Mouse (Mus musculus) spleen, adult 12 weeks (tissue): Measurements from ENCODE around the gene Pacrg.

Source experiments
- DNase-seq: peaks from one replicate; pipeline ENCODE4 v3.0.0; 2022; ENCODE audit warnings: low spot score

Gene Pacrg

DNA sequence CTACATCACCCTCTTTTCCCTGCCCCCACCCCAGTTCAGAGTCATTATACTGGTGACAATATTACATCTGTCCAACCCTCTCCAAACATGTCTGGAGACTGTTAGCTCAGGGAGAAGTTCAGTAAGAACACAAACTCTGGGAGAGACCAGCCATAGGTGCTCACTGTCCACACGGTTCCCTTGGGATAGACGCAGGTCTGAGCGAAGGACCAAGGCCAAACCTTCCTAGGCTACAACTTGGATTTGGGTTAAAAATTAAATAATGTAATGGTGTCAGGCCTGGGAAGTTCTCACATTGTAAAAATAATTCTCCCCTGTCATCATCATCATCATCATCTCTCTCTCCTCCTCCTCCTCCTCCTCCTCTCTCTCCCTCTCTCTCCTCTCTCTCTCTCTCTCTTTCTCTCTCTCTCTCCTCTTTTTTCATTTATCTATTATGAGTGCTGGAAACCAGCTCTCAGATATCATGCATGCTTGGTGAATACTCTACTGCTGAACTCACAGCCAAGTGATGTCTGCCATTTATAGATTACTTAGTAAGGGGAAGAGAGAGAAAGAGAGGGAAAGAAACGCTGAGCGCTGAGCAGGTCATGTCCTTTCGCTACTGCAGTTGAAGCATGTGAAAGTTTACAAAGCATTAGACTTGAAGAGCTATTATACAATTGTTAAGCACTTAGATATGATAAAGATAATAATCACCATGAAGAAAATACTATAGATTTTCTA is 215.2 kb downstream of the Pacrg start:
- DNase-seq: no peak

DNA sequence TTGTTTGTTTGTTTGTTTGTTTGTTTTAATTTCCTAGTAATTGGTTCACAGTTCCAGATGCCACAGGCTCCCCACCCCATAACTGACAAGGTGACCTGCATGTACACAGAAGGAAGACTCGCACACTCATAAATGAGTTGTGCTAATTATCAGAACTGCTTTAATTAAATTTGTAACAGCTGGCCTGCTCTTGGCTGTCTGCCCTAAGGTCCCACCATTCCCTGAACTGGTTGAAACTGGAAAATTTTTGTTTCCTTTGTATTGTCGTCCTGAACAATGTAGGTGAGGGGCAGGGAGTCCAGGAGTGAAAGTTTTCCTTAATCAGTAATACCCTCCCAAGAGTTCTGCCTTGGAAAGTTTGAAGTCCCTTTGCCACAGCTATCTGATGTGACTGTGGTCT is 219.5 kb downstream of the Pacrg start:
- DNase-seq: no peak

DNA sequence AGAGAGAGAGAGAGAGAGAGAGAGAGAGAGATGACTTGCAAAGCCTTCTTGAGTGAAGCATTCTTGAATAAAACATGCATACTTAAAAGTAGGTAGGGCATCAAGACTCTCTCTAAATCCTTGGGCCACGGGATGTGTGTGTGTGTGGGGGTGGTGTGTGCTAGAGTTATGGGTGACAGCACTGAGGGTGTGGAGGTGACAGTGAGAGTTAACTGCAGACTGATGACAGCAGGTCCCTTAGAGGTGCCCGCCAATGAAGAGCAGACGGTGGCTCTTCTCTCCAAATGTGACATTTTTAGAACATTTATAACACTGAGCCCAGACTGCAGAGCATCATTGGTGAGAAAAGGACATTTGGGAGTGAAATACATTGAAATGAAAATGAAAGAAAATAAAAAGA is 220.2 kb downstream of the Pacrg start:
- no peak for DNase-seq

DNA sequence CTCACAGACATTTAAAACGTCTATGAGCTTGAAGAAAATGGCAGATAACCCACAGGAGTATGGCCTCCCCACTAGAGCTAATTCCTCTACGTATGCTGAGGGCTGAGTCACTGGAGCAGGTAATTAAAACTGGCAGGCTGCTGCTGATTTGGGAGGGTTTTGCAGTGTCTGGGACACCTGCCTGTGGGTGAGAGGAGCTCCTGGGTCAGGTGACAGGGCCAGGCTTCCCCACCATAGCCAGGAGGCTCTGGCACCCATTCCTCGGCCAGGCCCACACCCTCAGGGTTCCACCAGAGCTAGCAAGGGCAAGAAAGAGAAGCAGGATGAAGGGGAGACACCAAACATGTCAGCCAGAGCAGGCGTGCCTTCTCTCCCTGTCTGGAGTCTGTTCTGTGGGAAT is 222.5 kb downstream of the Pacrg start:
- DNase-seq: no peak

DNA sequence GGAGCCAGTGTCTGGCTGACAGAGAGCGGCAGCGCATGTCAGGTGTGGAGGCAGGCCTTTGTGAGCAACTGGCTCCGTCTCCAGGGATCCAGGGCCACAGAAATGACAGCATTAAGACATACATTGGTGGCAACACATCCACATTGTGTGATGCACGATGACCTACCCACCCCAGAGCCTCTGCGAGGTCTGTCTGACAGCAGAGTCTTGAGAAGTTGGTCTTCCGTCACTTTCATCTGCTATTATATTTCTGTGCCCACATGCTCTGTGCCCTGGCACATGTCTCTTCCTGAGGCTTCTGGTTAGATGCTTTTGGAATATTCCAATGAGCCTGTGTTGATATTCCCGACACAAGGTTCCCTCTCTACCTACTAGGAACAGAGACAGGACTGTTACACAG is 224.5 kb downstream of the Pacrg start:
- no peak for DNase-seq

DNA sequence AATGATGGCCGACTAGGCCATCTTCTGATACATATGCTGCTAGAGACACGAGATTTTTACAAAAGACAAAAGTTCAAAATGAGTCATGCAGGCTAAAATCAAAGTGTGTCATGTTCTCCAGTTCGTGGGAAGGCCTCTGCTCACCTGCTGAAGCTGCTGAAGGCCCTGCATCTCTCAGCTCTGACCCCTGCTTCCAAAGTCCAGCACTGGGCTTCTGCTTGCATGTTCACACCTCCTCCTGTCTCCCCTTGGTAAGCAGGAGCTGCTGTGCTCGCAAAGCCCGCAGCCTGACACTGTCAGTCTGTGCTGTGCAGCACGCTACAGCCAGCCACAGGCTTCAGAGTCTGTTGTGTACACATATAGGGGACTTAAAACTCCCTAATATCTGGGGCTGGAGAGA is 225.4 kb downstream of the Pacrg start:
- DNase-seq: no peak

DNA sequence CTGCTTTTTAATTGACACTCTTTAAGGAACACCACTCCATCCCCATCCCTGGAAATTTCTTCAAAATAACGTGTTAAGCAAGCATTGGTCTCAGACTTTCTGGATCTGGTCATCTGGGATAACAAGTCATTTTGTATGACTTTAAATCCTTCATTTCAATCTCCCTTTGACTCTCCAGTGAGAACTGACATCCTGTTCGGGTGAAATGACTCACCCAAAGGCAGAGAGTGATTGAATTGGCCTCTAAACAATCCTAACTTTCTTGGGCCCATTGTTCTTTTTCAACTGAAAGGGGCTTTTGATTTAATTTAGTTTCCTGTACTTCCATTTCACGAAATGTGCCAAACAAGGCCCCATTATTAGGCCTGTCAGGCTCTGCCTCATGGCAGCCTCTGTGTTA is 228.5 kb downstream of the Pacrg start:
- DNase-seq: no peak

DNA sequence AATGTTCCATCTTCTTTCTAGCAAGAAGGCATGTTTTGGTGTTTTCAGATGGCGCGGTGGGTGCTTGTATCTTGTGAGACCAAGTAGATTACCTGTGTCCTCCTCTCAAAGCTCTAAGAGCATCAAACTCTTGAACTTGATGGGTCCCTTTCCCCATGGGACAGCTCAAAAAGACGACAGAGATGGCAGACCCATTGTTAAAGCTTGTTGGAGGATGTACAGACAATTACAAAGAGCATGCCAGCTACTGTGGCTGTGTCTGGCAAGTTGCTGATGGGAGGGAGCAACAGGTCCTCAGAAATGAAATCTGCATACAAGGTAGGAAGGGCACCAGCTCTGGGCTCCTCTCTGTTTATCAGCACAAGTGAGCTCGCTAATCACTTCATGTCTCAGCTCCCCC is 232.0 kb downstream of the Pacrg start:
- DNase-seq: no peak

DNA sequence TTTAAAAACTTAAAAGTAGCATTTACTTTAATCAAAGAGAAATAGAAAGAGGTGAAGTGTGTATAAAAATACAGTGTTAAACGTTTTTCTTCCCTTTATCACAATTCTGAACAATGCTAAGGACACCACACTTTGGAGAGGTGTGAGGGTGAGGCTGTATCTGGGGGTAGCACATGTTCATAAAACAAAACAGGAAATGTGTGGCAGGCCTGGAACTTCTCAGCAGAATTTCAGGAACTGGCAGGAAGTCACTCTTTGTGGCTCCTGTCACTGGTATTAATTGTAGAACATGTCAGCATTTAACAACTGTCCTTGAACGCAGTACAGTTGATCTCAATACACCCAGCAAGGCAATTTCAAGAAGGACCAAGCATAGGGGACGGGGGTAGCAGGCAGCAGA is 234.0 kb downstream of the Pacrg start:
- no peak for DNase-seq

DNA sequence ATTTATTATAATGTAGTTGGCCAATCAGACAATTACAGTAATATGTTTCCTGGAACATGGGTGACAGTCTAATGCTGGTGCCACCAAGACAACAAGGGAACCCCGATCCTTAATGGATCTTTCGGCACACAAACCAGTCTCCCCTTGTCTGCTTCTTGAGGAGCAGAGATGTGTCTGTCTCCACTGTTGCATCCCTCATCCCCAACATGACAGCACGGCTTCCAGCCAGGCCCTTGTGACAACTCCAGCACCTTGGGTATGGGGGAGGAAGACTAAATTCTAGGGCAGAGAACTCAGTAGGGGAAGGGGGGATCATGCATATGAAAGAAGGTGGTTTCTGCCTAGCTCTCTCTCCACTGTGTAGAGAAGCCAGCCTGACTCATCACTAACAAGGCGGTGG is 242.4 kb downstream of the Pacrg start:
- no peak for DNase-seq

DNA sequence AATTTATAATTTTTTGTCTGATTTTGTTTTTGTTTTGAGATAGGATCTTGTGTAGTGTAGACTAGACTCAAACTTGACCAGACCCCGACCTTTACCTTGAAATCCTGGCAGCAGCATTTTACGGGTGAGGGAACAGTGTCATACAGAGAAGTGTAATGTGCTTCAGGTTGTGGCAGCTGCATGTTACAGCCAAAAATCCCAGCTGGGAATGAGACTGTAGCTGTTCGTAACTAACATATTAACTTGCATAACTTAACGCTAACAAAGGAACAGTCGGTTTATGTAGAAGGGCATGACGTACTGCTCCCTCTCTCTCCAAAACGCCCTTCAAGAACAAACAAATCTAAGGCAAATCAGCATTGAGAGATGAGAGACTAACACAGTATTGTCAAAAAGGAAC is 250.5 kb downstream of the Pacrg start:
- no peak for DNase-seq

DNA sequence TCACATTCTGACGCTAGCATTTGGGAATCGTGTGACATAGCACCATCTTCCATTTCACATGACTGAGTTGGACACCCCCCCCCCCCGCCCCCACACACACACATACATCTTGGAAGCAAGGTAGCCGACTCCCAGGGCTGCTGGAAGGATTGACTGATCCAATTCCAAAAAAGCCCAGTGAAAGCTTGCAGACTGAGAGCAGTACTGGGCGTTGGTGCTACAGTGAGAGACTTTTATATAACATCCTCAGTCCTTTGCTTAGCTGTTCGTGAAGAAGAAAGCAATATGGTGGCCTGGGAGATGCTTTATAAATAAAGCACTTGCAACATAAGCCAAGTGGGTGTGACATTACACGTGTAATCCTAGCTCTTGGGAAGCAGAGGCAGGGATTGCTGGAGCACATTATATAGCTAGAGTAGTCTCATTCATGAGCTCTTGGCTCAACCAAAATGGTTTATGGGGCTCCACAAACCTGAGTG is 251.2 kb downstream of the Pacrg start:
- DNase-seq: no peak

DNA sequence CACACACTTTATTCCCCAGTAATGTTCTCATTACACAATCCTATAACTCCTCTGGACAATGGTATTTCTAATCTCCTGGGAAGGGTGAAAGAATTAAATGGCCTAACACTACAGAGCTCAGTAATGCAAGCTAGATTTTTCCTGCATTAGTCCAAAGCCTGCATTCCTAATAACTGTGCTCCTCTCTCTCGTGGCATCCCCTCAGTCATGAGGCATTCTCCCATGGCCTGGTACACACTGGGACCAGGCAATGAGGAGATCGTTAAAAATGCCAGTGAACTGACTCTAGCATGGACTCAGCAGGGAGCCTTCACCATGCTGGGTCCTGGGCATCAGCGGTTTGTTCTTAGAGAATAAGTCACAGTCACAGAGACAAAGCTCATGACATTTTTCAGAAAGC is 256.8 kb downstream of the Pacrg start:
- no peak for DNase-seq

DNA sequence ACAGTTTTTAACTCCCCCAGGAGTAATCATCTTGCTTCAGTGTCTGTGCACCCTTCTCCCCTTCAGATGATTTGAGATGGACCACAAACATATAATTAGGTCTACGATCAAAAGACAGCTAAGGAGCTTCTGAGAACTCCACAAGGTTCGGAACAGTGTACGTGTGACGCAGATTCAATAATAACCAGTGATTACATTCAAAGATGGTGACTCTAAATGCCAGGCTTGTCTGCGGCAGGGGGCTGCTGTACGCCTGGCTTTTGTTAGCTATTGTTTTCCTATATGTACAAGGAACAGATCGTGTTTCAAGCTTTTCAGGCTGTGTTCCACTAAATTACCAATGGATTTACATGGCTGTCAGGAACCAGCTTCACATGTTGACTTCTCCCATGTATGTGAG is 264.8 kb downstream of the Pacrg start:
- no peak for DNase-seq

DNA sequence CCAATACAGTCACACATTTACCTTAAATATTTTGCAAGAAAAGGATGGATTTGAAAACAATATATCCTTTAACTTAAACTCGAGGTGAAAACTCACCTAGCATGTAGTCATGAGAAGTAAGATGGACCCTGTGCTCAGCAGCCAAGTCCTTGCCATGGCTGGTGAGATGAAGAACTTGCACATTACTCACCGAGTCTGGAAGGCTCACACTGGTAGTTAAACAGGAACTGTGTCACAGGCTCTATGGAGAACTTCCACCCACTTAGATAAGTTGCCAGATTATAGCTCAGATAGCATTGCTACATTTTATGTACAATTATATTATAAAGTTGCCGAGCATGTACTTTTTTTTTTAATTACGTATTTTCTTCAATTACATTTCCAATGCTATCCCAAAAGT is 267.7 kb downstream of the Pacrg start:
- no peak for DNase-seq

DNA sequence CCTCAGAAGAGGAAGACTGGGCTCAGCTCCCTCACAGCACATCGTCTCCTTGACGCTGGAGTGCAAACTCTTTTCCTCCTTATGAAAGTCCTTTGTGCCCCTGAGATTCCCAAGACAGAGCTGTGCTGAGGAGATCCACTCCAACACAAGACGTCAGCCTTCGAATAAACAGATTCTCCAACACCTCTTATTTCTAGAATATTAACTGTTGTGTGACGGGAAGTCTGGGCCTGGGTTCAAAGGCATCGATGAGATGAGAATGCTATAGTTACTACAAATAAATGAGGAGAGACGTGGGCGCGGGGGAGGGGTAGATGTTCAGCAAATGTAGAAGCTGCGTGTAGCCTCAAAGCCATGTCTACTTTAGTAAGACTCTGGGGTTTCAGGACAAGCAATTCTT is 270.8 kb downstream of the Pacrg start:
- DNase-seq: no peak

DNA sequence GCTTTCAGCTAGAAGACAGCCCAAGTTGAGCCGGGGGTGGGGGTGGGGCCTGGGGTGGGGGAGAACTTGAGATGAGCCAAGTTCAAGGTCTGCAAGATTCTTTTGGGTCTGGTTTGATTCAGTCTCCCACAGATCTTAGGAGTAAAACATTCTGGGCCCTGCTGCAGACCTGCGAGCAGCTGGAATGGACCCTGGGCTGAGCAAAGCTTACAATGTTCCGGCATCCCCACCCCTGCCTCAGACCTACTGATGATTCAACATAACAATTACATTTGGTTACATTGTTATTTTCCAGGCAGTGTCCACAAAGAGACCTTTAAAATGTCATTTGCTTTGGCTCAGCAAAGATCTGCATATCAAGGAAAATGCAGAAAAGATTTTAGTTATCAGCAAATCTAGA is 272.7 kb downstream of the Pacrg start:
- DNase-seq: no peak

DNA sequence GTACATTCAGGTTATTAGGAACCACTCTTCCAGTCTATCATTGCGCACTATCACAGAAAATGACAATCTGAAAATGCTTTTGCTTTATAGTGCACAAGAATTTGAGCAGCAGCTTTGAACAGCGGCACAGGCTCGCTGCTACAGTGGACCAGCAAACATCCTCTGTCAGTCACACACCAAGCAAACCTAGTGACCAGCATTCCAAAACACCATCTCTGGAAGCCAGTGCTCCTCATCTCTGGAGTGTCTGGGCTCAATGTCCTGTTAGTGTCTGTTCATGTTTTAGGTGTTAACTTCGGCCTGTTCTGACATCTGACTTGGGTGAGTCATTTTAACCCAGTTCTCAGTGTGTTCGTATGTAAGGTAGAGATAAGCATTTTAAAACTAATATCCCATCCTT is 275.9 kb downstream of the Pacrg start:
- no peak for DNase-seq

DNA sequence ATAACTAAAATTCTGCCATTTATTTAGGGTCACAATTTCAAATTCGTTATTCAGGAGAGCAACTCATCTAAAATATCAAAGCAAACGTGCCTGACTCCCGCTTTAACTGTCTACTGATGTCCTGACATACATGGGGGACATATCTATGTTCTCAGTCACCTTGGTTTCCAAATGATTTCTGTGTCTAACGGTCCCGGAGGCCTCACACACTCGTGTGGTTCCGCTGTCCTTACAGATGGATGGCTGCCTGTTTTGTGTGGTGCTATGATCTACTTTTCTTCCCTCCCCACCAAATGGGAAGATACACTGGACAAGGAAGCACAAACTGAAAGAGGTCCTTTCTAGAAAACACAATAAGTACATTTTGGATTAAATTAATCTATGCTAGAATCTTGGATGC is 277.2 kb downstream of the Pacrg start:
- DNase-seq: no peak

DNA sequence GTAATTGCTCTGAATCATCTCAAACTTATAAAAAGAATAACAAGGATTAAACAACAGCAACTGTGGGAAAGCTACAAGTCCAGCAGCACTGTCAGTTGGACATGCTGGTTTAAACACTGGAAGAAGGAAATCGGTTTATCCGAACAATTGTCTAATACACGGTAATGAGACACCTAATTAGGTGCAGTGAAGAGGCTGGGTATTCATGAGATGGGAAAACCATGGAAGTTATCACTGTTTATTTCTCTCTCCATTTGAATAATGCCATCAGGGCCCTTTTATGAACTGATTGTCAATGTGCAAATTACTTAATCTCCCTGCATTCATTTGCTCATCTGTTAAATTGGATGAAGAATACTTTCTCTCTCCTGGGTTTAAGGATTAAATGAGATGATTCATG is 280.1 kb downstream of the Pacrg start:
- DNase-seq: no peak

DNA sequence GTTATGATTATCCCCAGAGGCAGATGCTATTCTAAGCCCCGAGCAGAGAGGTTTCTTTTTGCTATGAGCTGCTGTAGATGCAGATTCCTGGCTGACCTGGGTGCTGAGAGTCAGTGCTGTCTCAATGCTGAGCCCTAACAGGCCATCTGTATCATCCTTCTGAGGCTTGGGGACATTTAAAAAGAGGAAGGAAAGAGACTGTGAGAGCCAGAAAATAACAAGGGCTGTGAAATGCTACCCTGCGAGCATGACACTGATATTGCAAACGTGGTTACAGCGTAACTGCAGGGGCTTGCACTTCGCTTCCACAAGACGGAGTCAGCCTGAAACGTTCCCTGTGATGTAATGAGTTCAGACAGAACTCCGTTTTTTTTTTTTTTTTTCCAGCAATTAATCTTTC is 281.4 kb downstream of the Pacrg start:
- no peak for DNase-seq

DNA sequence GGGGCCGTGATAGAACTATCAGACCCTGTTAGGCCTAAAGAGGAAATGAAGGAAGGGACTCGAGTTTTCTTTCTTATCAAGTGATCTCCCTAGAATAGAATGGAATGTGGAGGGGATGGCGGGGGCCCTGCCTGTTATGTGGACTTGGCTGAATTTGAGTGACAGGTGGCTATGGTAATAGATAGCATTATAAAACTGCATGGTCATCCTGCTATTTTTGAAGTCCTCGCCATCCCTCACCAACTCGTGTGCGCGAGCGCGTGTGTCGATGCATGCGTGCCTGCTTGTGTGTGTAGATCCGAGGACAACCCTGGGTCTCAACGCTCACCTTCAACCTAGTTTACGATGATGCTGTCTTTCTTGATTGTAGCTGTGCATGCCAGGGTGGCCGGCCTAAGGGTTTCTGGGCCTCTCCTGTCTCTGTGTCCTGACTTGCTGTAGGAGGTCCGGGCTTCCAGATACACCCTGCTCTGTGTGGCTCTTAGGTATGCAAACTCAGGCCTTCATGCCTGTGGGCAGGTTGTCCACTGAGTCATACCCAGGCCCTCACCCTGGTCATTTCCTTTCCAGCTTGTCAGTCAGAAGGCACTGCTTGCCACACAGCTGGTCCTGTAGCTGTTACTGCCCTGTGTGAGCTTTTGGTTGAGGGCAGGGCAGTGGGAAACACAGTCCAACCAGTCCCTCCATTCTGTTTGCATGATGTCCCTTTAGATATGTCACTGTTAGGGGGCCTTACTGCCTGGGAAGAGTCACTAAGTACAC is 287.6 kb downstream of the Pacrg start:
- no peak for DNase-seq

DNA sequence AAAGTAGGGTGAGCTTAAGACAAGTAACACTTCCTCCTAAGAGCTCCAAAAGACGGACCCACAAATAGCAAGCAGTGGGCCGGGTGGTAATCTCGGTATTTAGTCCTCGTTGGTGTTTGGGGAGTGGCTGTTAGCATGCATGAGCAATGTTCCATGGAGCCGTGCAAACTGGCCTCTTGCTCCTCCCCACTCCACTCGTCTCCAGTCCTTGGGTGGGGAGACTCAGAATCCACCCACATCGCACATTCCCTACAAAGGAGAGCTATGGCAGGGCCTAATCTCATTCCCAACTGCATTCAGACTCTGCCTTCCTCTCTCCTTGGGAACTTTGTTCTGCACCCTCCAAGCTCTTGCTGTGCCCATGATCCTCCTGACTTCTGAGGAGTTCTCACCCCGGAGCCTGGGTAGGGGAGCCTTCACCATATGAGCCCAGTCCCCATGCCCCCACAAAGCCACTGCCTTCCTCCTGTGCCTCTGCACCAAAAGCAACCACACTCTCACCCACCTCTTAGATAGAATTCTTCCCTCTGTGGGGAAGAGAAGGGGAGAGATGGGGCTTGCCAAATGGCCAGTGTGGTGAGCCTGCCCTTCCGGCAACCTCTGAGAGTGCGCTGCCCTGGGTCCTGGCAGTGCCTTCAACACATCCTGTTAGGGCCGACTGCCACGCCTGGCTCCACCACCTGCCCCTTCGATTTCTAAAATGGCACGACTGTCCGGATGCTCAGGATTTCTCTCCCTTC is 289.2 kb downstream of the Pacrg start:
- DNase-seq: no peak
